Mouse (Mus musculus): Measurements from ENCODE around the gene Pdlim1. TPM values are rescaled to one million over a fixed set of nuclear protein-coding genes. Genes with fewer than 3 reads are reported as not detected.

Gene Pdlim1
- total RNA-seq, 1 experiment from 2014 or later: 61.8 TPM

Other genes with a start within 250 kb of the Pdlim1 start
- gene Cyp2c54, start 198.0 kb downstream of the Pdlim1 start, total RNA-seq (2017): not detected in 2 replicates
- not detected in 2 replicates for gene Cyp2c50, start 182.2 kb downstream of the Pdlim1 start, total RNA-seq (2017)
- gene Cyp2c70, start 84.5 kb downstream of the Pdlim1 start, total RNA-seq (2017): not detected in 2 replicates
- gene Sorbs1, start 241.9 kb upstream of the Pdlim1 start, total RNA-seq (2017): 5.8 and 10.2 TPM in 2 replicates